Mouse (Mus musculus) monocyte, adult 2 months (primary cell): ENCODE data around the gene Tgif1.
"Not testable (repeated sequence)": the region's sequence is repeated elsewhere in the genome, so short reads cannot be mapped to it uniquely, and the experiment has no call there.

ENCODE experiments used
- DNase-seq, 2 experiments: peaks; one replicate each; pipeline ENCODE4 v3.0.0; 2022; ENCODE audit warnings: low spot score in 2 of 2, low read depth in 1 of 2

Gene Tgif1

GRCm38 (mm10) chr17:70845543-70845942 lies 7.8 kb downstream of the Tgif1 start:
- no peak for DNase-seq

DNA sequence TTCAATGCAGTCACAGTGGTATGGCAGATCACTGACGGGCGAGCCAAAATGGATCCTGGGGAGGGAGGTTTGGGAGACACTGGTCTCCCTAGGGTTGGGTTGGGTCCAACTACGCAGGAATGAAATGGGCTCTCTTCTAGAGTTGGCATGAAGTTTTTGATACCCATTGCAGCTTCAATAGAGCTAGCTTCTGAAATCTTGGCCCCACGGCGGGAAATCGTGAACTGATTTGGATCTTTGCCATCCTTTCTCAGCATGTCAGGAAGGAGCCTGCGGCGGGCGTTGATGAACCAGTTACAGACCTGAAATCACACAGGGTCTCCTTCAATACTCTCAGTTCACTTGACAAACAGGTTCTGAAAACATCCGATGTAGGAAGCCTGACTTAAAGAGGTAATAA lies 8.4 kb downstream of the Tgif1 start:
- no peak for DNase-seq

GRCm38 (mm10) chr17:70843252-70843651 lies 10.1 kb downstream of the Tgif1 start:
- DNase-seq, result no peak

GRCm38 (mm10) chr17:70838533-70838932 lies 14.8 kb downstream of the Tgif1 start:
- no peak for DNase-seq

- no peak for DNase-seq
These were observed 15.3 kb downstream of the Tgif1 start for GRCm38 (mm10) chr17:70838031-70838430.

- DNase-seq, result not testable (repeated sequence)
These were observed 15.9 kb downstream of the Tgif1 start for GRCm38 (mm10) chr17:70837474-70837873.

GRCm38 (mm10) chr17:70836820-70837219 lies 16.5 kb downstream of the Tgif1 start:
- no peak for DNase-seq

- DNase-seq, result no peak
These were observed 18.1 kb downstream of the Tgif1 start for GRCm38 (mm10) chr17:70835071-70835790.

DNA sequence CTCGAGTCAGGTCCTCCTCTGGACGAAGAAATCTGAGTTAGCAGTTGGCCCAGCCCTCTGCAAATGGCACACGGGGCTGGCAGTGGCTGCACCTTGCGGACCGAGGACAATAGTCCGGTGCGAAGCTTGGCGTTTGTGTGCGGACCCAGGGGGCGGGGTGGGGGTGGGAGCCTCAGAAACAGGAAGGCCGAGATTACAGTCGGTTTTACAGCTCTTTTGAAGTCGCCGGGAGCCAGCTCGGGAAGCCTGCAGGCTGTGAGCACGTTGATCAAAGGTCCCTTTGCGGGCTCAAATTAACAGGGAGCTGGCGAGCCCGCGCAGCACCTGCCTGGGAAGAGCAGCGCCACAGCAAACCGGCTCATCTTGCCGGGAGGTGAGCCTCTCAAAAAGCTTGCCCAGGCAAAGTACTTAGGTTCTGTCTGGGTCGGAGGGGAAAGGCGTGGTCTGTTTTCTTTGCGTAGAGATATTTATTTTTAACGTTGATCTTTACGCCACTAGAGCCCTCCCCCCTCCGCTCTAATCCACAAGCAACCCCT lies 18.8 kb downstream of the Tgif1 start:
- peak in 1 of 2 experiments; percentile 35 for DNase-seq

DNA sequence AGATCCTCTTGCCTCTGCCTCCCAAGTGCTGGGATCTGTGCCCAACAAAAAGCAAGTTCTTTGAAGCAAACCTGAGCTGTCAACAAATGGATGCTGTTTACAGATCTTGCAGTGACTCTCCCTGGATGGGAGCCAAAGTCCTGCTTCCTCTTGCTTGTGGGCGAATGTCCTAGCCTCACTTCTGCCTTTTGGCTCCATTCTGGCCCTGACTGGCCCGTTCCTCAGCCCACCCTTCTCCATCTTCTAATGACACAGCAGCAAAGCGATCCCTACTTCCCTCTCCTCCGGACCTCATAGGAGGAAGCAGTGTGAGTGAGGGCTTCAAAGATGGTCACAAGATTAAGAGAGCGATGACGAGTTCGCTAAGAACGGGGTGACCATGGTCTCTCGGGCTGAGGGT lies 20.8 kb downstream of the Tgif1 start:
- DNase-seq, result peak; percentile 89 to 93

GRCm38 (mm10) chr17:70831591-70831990 lies 21.8 kb downstream of the Tgif1 start:
- no peak for DNase-seq

DNA sequence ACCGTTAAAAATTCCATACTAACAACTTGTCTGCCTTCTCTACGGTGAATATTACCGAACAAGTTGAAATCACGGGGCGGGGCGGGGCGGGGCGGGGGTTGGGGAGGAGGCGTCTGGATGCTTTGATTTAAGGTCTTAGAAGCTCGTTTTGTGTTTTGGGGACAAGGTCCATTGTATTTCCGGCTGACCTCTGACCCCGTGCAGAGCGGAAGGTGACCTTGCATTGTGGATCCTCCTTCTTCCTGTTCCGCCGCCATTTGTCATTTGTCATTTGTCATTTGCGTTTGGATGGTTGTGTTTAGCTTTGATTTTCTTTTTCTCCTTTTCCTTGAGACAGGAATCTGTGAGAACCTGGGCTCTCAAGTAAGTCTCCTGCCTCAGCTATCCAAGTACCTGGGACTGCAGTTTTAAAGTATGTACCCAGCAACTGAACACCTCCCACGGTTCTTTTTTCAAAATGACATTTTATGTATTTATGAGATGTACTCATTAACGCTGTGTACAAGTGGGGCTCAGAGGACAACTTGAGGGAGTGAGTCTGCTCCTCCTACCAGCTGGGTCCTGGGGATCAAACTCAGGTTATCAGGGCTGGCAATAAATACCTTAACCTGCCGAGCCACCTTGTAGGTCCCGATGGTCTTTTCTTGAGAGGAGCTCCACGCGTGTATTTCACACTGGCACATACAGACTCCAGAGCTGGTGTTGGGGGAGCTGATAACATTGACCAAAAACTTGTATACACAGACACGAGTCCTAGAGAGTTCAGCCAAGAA lies 23.2 kb downstream of the Tgif1 start:
- DNase-seq, result no peak

DNA sequence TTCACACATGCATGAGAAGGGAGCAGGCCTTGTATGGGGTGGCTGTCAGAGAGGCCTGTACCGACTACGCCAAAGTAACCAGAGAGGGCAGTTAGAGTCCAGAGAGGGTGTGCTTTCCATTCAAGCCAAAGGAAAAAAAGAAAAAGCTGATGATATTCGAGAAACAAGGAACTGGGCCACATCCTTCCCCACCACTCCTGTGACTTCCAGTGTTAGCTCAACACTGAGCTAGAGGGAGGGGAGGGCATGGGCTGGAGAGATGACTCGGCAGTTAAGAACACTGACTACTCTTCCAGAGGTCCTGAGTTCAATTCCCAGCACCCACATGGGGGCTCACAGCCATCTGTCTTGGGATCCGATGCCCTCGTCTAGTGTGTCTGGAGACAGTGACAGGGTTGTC lies 24.1 kb downstream of the Tgif1 start:
- no peak for DNase-seq

DNA sequence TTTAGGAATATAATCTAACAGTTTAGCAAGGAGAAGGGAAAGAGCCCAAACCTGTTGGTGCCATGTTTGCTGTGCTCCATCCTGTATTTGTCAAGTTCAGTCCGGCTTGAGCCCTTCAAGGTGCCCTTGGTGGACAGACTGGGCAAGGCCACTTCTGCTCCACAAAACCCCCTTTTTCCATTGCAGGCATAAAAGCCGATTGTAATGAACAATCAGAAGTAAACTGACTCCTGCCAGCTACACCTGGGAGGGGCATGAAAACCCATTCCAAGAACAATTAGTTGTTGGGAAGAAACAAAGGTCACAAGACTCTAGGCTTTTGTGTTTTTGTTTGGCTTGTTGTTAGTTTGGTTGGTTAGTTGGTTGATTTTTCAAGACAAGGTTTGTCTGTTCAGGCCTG lies 24.8 kb downstream of the Tgif1 start:
- DNase-seq, result no peak

DNA sequence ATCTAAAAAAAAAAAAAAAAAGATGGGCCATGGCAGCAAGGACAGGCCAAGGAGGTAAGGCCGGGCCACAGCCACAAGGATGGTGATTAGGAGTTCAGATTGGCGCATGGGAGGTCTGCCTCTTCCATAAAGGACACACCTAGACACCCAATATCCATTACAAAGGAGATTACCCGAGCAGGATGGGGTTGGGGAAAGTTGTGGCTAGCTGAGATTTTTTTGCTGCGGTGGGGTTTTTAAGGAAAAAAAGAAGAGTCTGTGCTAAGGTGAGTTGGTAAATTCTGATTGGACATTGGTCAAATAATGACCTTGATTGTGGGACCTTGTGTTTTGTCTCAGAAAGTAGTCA lies 25.2 kb downstream of the Tgif1 start:
- DNase-seq, result no peak

- not testable (repeated sequence) for DNase-seq
These were observed 25.7 kb downstream of the Tgif1 start for GRCm38 (mm10) chr17:70827463-70828179.

GRCm38 (mm10) chr17:70826227-70826626 lies 27.1 kb downstream of the Tgif1 start:
- no peak for DNase-seq

GRCm38 (mm10) chr17:70823083-70823482 lies 30.3 kb downstream of the Tgif1 start:
- DNase-seq, result no peak

- peak in 1 of 2 experiments; percentile 22 for DNase-seq
These were observed 35.4 kb downstream of the Tgif1 start for GRCm38 (mm10) chr17:70817862-70818451.

DNA sequence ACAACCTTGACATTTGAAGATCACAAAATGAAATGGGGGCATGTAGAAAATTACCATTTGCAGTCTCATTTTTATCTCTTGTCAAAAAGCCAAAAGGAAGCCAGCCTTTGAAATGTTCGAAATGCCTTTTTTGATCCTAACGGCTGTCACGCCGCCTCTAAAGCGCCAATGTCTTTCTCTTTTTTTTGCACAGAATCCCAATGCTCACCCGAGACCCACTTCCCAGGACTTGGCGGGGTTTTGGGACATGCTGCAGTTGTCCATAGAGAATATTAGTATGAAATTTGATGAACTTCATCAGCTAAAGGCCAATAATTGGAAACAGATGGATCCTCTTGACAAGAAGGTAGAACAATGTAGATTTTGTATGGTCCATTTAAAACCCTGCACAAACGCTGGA lies 38.3 kb downstream of the Tgif1 start:
- DNase-seq, result no peak

DNA sequence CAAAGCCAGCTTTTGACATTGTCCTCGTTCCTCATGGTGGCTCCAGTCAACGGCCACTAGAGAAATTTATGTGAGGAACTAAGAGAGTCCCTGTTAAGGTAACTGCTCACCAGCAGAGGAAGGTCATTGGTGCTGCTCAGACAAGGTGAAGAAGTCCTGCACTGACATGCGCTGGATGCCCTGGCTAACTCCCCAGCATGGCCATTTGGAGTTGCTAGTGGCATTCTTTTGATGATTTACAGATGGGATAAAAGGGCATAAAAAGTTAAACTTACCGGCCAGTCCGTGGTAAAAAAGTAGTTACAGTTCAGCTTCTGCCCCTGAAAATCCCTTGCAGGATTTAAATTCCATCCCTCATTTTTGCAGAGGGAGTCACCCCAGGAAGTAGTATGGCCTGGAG lies 42.6 kb downstream of the Tgif1 start:
- no peak for DNase-seq
